Mouse (Mus musculus) small intestine, adult 2 months (tissue): Measurements from ENCODE around the gene Hmgcr. TPM values are rescaled to one million over a fixed set of nuclear protein-coding genes. Genes with fewer than 3 reads are reported as not detected.
A peak's percentile ranks its signal among the peaks of the same experiment; 100 is the strongest.

Source experiments
- H3K27ac ChIP-seq: fragments of 200-500 bp; 2 replicates; pipeline ENCODE4 v1.5.1; 2012; ENCODE audit warnings: low read depth, low read length, control low read depth, inconsistent platforms; ENCODE audit not compliant: insufficient read depth
- H3K27me3 ChIP-seq: fragments of 200-500 bp; 2 replicates; pipeline ENCODE4 v1.6.1; 2012; ENCODE audit warnings: mild to moderate bottlenecking, moderate library complexity, low read length, inconsistent platforms; ENCODE audit not compliant: control insufficient read depth, insufficient read depth
- H3K36me3 ChIP-seq: fragments of 200-500 bp; 2 replicates; pipeline ENCODE4 v1.6.1; 2012; ENCODE audit warnings: mild to moderate bottlenecking, low read length, control low read depth, inconsistent platforms; ENCODE audit not compliant: control insufficient read depth, insufficient read depth
- H3K4me1 ChIP-seq: fragments of 200-500 bp; 2 replicates; pipeline ENCODE4 v1.6.1; 2012; ENCODE audit warnings: low read length, inconsistent platforms, mixed read lengths; ENCODE audit not compliant: control insufficient read depth, insufficient read depth, insufficient read length
- H3K4me3 ChIP-seq: fragments of 200-500 bp; 2 replicates; pipeline ENCODE4 v1.5.1; 2012; ENCODE audit warnings: low read depth, mild to moderate bottlenecking, control low read depth, inconsistent platforms, low read length, moderate library complexity
- CTCF ChIP-seq: fragments of 200-500 bp; IDR thresholded peaks from 2 replicates; pipeline ENCODE4 v1.5.1; 2012; ENCODE audit warnings: low read depth, mild to moderate bottlenecking, control low read depth, inconsistent platforms, low read length, moderate library complexity, mixed read lengths; ENCODE audit not compliant: insufficient replicate concordance, insufficient read length; ENCODE audit errors: extremely low read depth
- POLR2A ChIP-seq: fragments of 200-500 bp; IDR thresholded peaks from 2 replicates; pipeline ENCODE4 v1.6.1; 2012; ENCODE audit warnings: low read depth, mild to moderate bottlenecking, control low read depth, inconsistent platforms, low read length, moderate library complexity
- WGBS: fragments of 180-500 bp; shearing (Covaris S2); methylation state at CpG from one replicate; pipeline ENCODE4 v1.1.7; 2018; 5-methylcytosine and 5-hydroxymethylcytosine counted together
- polyA plus RNA-seq: library from polyadenylated mRNA; depleted of rRNA; stranded (reverse); fragments of >200 nt; gene quantifications from 2 replicates; pipeline ENCODE4 v1.2.3, GENCODE M21; 2012

Hmgcr gene
- polyA plus RNA-seq, 1 experiment = 21.6 TPM

- Histone ChIP-seq H3K36me3 (no peaks in the 10 kb centered on the region), H3K27ac (no peak overlapping the region), H3K4me3 (no peak overlapping the region), H3K27me3 (no peaks in the 10 kb centered on the region), H3K4me1 (no peaks in the 10 kb centered on the region)
- TF ChIP-seq CTCF = no peak
- no peak for TF ChIP-seq POLR2A
- 76% methylated on average over 6 of the region's 6 CpGs for WGBS
Observed at GRCm38 (mm10) chr13:96678616-96679015, 7.9 kb upstream of the Hmgcr start.

- TF ChIP-seq CTCF = no peak
- no peak for TF ChIP-seq POLR2A
- WGBS = 70% methylated on average over 1 of the region's 1 CpGs
- no peaks in the 10 kb centered on the region for H3K4me1 ChIP-seq
Observed at GRCm38 (mm10) chr13:96677071-96677470, 6.3 kb upstream of the Hmgcr start.

GRCm38 (mm10) chr13:96675756-96676155 is 5.0 kb upstream of the Hmgcr start:
- WGBS = 88% methylated on average over 6 of the region's 6 CpGs
- no peak for TF ChIP-seq POLR2A
- no peak for TF ChIP-seq CTCF
- H3K4me3 ChIP-seq = no peak overlapping the region
- H3K27ac ChIP-seq = no peak overlapping the region
- H3K4me1 ChIP-seq = peaks cover 3% of the 10 kb centered on the region; the same call in 1 of the 2 replicates
- no peaks in the 10 kb centered on the region for H3K36me3 ChIP-seq
- H3K27me3 ChIP-seq = no peaks in the 10 kb centered on the region

More at GRCm38 (mm10) chr13:96677071-96677470, 6.3 kb upstream of the Hmgcr start:
- Histone ChIP-seq H3K27me3 (no peaks in the 10 kb centered on the region), H3K4me3 (no peak overlapping the region), H3K36me3 (no peaks in the 10 kb centered on the region), H3K27ac (no peak overlapping the region)

DNA sequence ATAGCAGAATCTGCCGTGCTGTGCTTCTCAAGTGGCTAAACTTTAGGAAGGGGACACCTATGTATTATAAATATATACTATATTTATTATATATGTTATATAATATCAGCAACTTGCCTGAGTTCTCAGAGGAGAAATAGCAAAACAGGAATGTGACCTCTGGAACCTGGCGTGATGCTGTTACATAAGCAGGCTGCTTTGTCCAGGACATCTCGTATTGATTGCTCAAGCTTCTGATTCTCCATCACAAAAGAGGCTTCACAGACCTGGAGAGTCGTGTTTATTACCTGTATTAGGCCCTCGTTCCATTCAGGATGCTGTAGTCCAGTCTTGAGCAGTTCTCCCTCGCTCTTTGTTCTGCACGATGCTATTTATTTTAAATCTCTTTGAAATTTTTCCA is 3.1 kb upstream of the Hmgcr start:
- peaks cover 5% of the 10 kb centered on the region; the same call in 1 of the 2 replicates for H3K4me1 ChIP-seq
- H3K27ac ChIP-seq = no peak overlapping the region
- WGBS = 77% methylated on average over 7 of the region's 7 CpGs
- no peak for TF ChIP-seq CTCF
- no peak for TF ChIP-seq POLR2A
- no peaks in the 10 kb centered on the region for H3K36me3 ChIP-seq
- H3K4me3 ChIP-seq = no peak overlapping the region
- no peaks in the 10 kb centered on the region for H3K27me3 ChIP-seq

GRCm38 (mm10) chr13:96672276-96672675 is 1.5 kb upstream of the Hmgcr start:
- Histone ChIP-seq H3K36me3 (no peaks in the 10 kb centered on the region), H3K4me1 (peaks cover 5% of the 10 kb centered on the region; the same call in 1 of the 2 replicates), H3K4me3 (no peak overlapping the region), H3K27me3 (no peaks in the 10 kb centered on the region), H3K27ac (no peak overlapping the region)
- TF ChIP-seq POLR2A (no peak), CTCF (no peak)
- WGBS = 51% methylated on average over 6 of the region's 6 CpGs

GRCm38 (mm10) chr13:96671906-96672234 is 1.1 kb upstream of the Hmgcr start:
- Histone ChIP-seq H3K4me3 (no peak overlapping the region), H3K36me3 (0 out of 2 replicates have a peak, but pooled peaks cover under 1% of the 10 kb centered on the region), H3K27me3 (no peaks in the 10 kb centered on the region), H3K27ac (no peak overlapping the region), H3K4me1 (peaks cover 5% of the 10 kb centered on the region; the same call in 1 of the 2 replicates)
- TF ChIP-seq POLR2A (no peak), CTCF (no peak)
- 87% methylated on average over 5 of the region's 5 CpGs for WGBS

DNA sequence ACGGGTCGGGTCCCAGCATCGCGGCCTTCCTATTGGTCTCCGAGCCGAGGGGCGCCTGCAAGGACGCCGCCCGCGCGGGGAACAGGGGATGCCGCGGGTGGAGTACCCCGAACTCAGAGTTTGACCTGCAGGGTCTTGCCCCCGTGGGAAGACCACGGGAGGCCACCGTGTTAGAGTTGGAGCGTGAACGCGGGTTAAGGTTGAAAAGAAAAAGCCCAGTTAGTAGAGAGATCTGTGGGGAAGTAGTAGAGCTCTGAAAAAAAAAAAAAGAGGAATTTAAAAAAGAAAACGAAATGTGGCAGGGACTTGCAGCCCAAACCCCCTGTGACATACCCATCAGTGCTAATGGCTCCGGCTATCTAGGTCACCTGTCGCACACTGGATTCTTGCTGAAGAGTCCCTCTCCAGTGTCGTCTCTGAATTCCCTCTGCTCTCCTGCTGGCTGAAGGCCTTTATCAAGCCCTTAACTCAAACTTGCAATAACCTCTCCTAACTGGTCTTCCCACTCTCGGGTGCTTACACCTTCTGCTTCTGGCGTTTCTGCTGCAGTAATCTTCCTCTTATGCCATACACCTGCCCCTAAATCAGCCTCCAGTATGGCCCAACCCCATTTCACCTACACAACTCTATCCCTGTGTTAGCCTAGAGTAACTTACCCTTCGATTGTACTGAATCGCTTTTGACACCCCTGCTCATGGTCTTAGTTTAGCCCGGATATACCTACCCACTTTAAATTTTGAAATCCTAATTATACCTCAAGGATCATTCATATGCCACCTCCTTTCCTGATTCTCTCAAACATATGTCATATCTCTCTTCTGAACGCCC is 556 bp upstream of the Hmgcr start:
- peak overlapping the region; percentile 67 for H3K27ac ChIP-seq
- no peaks in the 10 kb centered on the region for H3K27me3 ChIP-seq
- H3K4me3 ChIP-seq = peak overlapping the region; percentile 88
- 11% methylated on average over 31 of the region's 31 CpGs for WGBS
- H3K36me3 ChIP-seq = peaks cover 4% of the 10 kb centered on the region
- H3K4me1 ChIP-seq = peaks cover 5% of the 10 kb centered on the region; the same call in 1 of the 2 replicates
- TF ChIP-seq CTCF (no peak), POLR2A (no peak; the same call in 1 of the 2 replicates)
